Mouse (Mus musculus): ENCODE results near the gene Mpi. TPM values are rescaled to one million over a fixed set of nuclear protein-coding genes. Genes with fewer than 3 reads are reported as not detected.

The Mpi gene
- polyA plus RNA-seq, 1 experiment from 2014 or later = 50.5 TPM

DNA sequence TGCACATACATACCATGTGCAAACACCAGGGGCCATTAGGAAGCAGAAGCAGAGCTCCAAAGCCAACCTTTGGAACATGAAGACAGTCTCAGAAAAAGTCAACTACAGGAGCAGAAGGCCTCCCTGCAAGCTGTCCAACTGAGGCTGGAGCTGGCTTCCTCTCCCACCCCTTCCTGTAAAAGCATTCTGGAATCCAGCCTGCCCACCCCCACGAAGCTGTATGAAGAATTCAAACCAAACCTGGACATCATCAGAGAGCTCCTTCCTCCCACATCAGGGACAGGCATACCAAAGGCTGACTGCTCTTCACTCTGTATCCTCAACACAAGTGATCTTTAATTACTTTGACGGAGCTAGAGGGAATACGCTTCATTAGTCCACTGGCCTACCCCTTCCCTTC is 8.6 kb downstream of the Mpi start:
- Histone ChIP-seq H3K36me3 (peaks cover 86% of the 10 kb centered on the region), H3K9ac (no peak overlapping the region), H3K27ac (replicated peaks) (no peak overlapping the region), H3K9me3 (replicated peaks) (no peaks in the 10 kb centered on the region), H3K4me3 (replicated peaks) (no peak overlapping the region), H3K4me1 (peaks cover 8% of the 10 kb centered on the region; the same call in 1 of the 2 replicates), H3K4me2 (replicated peaks) (no peak overlapping the region), H3K27me3 (no peaks in the 10 kb centered on the region)
- no peak for ATAC-seq (ENCODE audit: insufficient number of reproducible peaks, low FRiP score, low TSS enrichment, low read depth)
- 78% methylated on average over 3 of the region's 3 CpGs for WGBS

DNA sequence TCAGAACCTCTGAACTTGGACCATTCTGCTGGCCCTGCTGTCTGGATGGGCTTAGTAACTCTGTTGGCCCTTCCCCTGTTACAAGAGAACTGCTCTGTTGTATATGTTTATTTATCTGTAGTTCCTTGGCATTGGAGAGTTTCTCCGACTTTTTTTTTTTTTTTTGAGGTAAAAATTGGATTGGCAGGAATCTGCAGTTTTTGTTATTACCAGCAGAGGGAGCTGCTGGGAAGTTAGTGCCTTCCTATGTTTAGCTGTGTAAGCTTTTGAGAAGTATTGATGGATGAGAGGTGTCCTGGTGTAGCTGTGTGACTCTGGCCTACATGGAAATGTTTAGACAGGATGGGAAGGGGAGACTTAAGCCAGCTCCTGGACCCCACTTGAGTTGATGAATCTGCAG is 11.3 kb downstream of the Mpi start:
- 0% methylated on average over 1 of the region's 1 CpGs for WGBS
- Histone ChIP-seq H3K9me3 (replicated peaks) (no peaks in the 10 kb centered on the region), H3K4me2 (replicated peaks) (no peak overlapping the region), H3K36me3 (peaks cover 69% of the 10 kb centered on the region), H3K4me1 (peaks cover 23% of the 10 kb centered on the region), H3K27me3 (no peaks in the 10 kb centered on the region), H3K9ac (no peak overlapping the region), H3K4me3 (replicated peaks) (no peak overlapping the region), H3K27ac (replicated peaks) (no peak overlapping the region)
- no peak for ATAC-seq (ENCODE audit: insufficient number of reproducible peaks, low FRiP score, low TSS enrichment, low read depth)

DNA sequence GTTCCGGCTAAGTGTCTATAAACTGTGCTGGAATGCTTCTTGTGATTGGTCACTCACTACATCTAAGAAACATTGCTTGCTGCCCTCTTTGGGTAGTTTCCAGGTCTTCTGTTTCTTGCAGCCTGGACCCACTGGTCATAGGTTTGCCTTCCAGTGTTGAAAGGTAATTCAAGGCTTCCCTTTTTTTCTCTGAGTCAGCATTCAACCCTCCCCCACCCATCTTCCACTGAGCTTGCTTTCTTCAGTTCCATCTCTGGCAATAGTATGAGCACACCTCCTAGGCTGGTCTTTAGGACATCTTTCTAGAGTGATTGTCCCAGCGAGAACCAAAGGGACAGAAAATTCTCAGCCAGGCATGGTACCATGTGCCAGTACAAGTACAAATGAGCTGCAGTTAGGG is 13.0 kb downstream of the Mpi start:
- H3K4me3 ChIP-seq (replicated peaks) = no peak overlapping the region
- H3K27ac ChIP-seq (replicated peaks) = no peak overlapping the region
- ATAC-seq (ENCODE audit: insufficient number of reproducible peaks, low FRiP score, low TSS enrichment, low read depth) = no peak
- H3K4me1 ChIP-seq = peaks cover 23% of the 10 kb centered on the region
- H3K36me3 ChIP-seq = peaks cover 52% of the 10 kb centered on the region
- no peaks in the 10 kb centered on the region for H3K27me3 ChIP-seq
- H3K4me2 ChIP-seq (replicated peaks) = no peak overlapping the region
- no peaks in the 10 kb centered on the region for H3K9me3 ChIP-seq (replicated peaks)
- no peak overlapping the region for H3K9ac ChIP-seq
- WGBS = 89% methylated on average over 2 of the region's 2 CpGs

DNA sequence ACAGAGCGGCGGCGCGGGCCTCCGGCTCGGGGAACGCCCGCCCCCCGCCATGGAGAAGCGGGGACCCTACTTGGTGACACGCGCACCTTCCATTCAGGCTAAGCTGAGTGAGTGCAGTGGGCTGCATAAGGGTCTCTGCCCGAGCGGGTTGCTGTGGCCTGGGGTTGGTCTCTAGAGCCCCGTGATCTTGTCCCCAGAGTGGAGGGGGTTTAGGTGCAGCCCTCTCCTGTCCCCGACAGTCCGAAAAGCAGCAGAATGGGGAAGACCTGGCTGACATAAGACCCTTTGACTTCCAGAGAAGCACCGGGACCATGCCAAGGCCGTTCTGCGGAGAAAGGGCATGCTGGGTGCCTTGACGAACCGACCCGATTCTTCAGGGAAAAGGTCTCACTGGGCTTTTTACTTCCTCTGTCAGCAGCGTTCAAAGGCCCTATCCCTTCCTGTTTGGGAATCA is 14.8 kb downstream of the Mpi start:
- Histone ChIP-seq H3K27me3 (no peaks in the 10 kb centered on the region), H3K36me3 (peaks cover 46% of the 10 kb centered on the region), H3K9ac (peak overlapping the region; percentile 78), H3K4me1 (peaks cover 23% of the 10 kb centered on the region), H3K4me2 (replicated peaks) (peak overlapping the region; percentile 66), H3K4me3 (replicated peaks) (peak overlapping the region; percentile 87), H3K9me3 (replicated peaks) (no peaks in the 10 kb centered on the region), H3K27ac (replicated peaks) (peak overlapping the region; percentile 84)
- WGBS = under 1% methylated on average over 24 of the region's 24 CpGs
- peak; percentile 55 for ATAC-seq (ENCODE audit: insufficient number of reproducible peaks, low FRiP score, low TSS enrichment, low read depth)

DNA sequence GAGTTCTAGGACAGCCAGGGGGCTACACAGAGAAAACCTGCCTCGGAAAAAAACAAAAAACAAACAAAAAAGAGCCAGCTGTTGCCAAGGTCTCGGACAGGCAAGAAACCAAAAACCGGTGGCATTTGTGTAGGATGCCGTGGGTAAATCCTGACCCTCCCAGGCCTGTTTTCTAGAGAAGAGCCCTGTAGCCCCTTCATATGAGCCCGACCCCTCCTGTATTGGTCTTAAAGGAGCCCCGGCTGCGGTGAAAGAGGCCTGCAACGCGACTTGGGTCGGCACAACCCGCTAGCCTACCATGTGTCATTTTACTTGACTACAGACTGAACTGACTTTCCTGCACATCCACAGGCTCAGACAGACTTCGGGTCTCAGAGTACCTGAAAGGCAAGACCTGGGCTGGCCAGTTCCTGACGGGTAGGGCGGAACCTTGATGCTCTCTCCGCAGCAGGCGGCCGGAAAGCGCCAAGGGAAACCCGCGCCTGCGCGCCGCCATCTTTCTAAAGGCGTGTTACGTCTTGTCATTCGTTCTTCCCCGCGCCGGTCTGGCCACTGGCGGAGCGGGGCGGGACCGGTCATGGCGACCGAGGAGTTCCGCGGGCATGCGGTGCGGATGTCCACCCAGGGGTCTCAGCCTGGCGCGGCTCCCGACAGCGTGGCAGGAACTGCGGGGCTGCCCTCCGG is 15.4 kb downstream of the Mpi start, which contains the start of gene Fam219b:
Gene Fam219b, plus strand, starts transcription at position 485 of the 684 bp plus-strand sequence.
- Histone ChIP-seq H3K36me3 (peaks cover 44% of the 10 kb centered on the region), H3K4me3 (replicated peaks) (peak within 1 kb of the TSS; percentile 87), H3K9ac (peak within 1 kb of the TSS; percentile 78), H3K4me2 (replicated peaks) (peak within 1 kb of the TSS; percentile 66), H3K9me3 (replicated peaks) (no peaks in the 10 kb centered on the region), H3K4me1 (peaks cover 23% of the 10 kb centered on the region), H3K27ac (replicated peaks) (peak within 1 kb of the TSS; percentile 84), H3K27me3 (no peaks in the 10 kb centered on the region)
- peak; percentile 88 for ATAC-seq (ENCODE audit: insufficient number of reproducible peaks, low FRiP score, low TSS enrichment, low read depth)
- WGBS = 2% methylated on average over 45 of the region's 45 CpGs

DNA sequence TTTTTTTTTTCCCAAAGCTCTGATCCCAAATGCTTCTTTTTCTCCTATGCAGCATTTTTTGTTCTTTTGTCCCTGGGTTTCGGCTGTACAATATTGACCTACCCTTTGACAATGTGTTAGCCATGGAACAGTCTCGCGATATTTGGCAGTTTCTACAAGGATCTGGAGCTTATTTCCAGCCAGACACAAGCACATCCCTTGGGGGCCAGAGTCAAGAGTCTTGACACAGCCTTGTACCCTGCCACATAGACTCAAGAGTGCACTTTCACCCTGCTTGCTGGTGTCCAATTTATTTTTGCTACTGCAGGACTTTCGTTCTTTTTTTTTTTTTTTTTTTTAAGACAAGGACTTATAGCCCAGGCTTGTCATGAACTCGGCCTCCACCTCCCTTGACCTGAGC is 16.2 kb downstream of the Mpi start:
- no peak for ATAC-seq (ENCODE audit: insufficient number of reproducible peaks, low FRiP score, low TSS enrichment, low read depth)
- Histone ChIP-seq H3K9me3 (replicated peaks) (no peaks in the 10 kb centered on the region), H3K36me3 (peaks cover 43% of the 10 kb centered on the region), H3K27ac (replicated peaks) (no peak overlapping the region; the same call in 1 of the 2 replicates), H3K9ac (no peak overlapping the region), H3K4me2 (replicated peaks) (peak overlapping the region; percentile 66), H3K27me3 (no peaks in the 10 kb centered on the region), H3K4me1 (peaks cover 23% of the 10 kb centered on the region), H3K4me3 (replicated peaks) (no peak overlapping the region)
- WGBS = 95% methylated on average over 5 of the region's 5 CpGs

DNA sequence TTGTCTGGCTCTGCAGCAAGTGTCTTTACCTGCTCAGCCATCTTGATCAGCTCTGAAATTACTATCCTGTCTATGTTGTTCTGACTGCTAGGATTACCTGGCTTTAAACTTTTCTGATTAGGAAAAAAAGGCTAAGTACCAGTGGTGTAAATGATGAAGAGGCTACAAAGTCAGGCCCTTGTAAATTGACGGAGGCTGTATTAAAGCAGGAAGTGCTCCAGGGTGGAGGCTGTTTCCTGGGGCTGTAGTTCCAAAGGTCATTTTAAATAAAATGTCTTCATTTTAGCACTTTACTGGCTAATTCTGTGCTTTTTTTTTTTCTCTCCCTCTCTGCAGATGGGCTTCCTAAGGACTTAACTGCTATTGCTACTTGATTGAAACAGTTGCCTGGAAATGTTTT is 20.6 kb downstream of the Mpi start:
- no peak overlapping the region for H3K4me3 ChIP-seq (replicated peaks)
- H3K4me2 ChIP-seq (replicated peaks) = no peak overlapping the region
- WGBS = 69% methylated on average over 1 of the region's 1 CpGs
- no peak overlapping the region for H3K27ac ChIP-seq (replicated peaks)
- ATAC-seq (ENCODE audit: insufficient number of reproducible peaks, low FRiP score, low TSS enrichment, low read depth) = no peak
- no peaks in the 10 kb centered on the region for H3K27me3 ChIP-seq
- no peaks in the 10 kb centered on the region for H3K9me3 ChIP-seq (replicated peaks)
- H3K4me1 ChIP-seq = peaks cover 6% of the 10 kb centered on the region
- peaks cover 36% of the 10 kb centered on the region for H3K36me3 ChIP-seq
- H3K9ac ChIP-seq = no peak overlapping the region

DNA sequence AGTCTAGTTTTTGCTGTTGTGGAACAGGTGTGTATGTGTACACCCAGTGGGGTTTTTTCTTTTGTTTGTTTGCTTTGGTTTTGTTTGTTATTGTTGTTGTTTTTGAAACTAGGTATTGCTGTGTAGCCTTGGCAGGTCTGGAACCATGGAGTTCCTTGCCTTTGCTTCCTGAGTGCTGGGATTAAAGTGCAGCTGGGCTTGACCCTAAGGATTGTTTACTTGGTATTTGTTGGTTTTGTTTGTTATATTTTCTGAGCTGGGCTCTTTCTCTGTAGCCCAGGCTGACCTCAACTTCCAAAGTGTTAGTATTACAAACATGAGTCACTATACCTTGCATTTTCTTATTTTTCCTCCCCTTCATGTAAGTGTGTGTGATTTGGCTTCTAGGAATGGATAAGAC is 26.1 kb downstream of the Mpi start:
- Histone ChIP-seq H3K4me1 (peaks cover 18% of the 10 kb centered on the region), H3K9me3 (replicated peaks) (no peaks in the 10 kb centered on the region), H3K4me2 (replicated peaks) (no peak overlapping the region), H3K27ac (replicated peaks) (no peak overlapping the region), H3K36me3 (peaks cover 15% of the 10 kb centered on the region), H3K27me3 (no peaks in the 10 kb centered on the region), H3K4me3 (replicated peaks) (no peak overlapping the region), H3K9ac (no peak overlapping the region)
- no peak for ATAC-seq (ENCODE audit: insufficient number of reproducible peaks, low FRiP score, low TSS enrichment, low read depth)

DNA sequence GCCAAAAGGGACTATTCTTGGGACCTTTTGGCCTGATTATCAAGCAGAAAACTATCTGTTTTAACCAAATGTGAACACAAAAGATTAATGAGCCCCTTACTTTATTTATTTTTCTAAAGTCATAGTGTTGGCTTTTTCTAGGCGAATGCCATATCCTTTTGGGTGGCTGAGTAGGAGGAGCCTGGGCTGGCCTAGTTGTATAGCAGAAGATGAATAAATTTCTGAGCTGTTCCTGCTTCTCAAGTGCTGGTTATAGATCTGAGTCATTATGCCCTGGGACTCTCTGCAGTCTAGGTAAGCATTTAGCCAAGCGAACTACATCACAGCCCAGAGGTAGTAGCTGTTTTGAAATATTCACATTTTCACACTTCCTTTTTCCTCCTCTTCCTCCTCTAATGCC is 27.0 kb downstream of the Mpi start:
- Histone ChIP-seq H3K9me3 (replicated peaks) (no peaks in the 10 kb centered on the region), H3K4me1 (peaks cover 18% of the 10 kb centered on the region), H3K27me3 (no peaks in the 10 kb centered on the region), H3K36me3 (peaks cover 10% of the 10 kb centered on the region), H3K4me3 (replicated peaks) (no peak overlapping the region), H3K4me2 (replicated peaks) (no peak overlapping the region), H3K9ac (no peak overlapping the region), H3K27ac (replicated peaks) (no peak overlapping the region)
- ATAC-seq (ENCODE audit: insufficient number of reproducible peaks, low FRiP score, low TSS enrichment, low read depth) = no peak
- 86% methylated on average over 2 of the region's 2 CpGs for WGBS

DNA sequence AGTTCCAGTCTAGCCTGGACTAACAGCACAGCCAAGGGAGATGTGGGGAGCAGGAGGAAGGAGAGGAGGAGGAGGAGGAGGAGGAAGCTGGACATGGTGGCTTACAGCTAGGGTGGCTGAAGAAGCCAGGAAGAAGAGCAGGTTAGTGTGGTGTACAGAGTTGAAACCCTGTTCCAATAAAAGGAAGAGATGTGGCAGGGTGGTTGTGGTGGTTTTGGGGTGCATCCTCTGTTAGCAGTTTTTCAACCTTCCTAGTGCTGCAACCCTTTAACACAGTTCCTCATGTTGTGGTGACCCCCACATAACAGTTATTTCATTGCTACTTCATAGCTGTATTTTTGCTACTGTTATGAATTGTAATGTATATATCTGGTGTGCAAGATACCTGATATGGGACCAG is 28.1 kb downstream of the Mpi start:
- H3K9ac ChIP-seq = no peak overlapping the region
- H3K9me3 ChIP-seq (replicated peaks) = no peaks in the 10 kb centered on the region
- no peak for ATAC-seq (ENCODE audit: insufficient number of reproducible peaks, low FRiP score, low TSS enrichment, low read depth)
- H3K27ac ChIP-seq (replicated peaks) = no peak overlapping the region
- H3K27me3 ChIP-seq = no peaks in the 10 kb centered on the region
- H3K36me3 ChIP-seq = 0 out of 2 replicates have a peak, but pooled peaks cover 3% of the 10 kb centered on the region
- H3K4me2 ChIP-seq (replicated peaks) = no peak overlapping the region
- H3K4me3 ChIP-seq (replicated peaks) = no peak overlapping the region
- peaks cover 18% of the 10 kb centered on the region for H3K4me1 ChIP-seq

DNA sequence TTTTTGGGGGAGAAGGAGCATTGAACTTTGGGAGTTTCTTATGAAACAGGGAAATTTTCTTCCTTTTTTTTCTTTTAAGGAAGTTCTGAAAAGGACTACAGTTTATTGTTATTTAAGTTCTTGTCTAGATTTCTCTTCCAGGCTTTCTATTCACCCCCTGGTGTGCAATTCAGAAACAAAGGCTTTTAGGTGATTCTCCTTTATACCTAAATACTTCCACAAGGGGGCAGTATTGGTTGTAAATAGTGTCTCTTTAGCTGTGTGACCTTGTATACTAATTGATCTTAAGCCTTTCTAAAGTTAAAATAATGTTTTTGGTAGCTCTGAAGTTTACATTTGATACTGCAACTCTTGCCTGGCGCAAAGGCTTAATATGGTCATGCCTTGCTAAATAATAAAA is 28.8 kb downstream of the Mpi start:
- no peak for ATAC-seq (ENCODE audit: insufficient number of reproducible peaks, low FRiP score, low TSS enrichment, low read depth)
- Histone ChIP-seq H3K9ac (no peak overlapping the region), H3K36me3 (0 out of 2 replicates have a peak, but pooled peaks cover 2% of the 10 kb centered on the region), H3K27me3 (no peaks in the 10 kb centered on the region), H3K4me1 (peaks cover 18% of the 10 kb centered on the region), H3K4me3 (replicated peaks) (no peak overlapping the region), H3K27ac (replicated peaks) (no peak overlapping the region), H3K9me3 (replicated peaks) (no peaks in the 10 kb centered on the region), H3K4me2 (replicated peaks) (no peak overlapping the region)
- WGBS = 76% methylated on average over 1 of the region's 1 CpGs

DNA sequence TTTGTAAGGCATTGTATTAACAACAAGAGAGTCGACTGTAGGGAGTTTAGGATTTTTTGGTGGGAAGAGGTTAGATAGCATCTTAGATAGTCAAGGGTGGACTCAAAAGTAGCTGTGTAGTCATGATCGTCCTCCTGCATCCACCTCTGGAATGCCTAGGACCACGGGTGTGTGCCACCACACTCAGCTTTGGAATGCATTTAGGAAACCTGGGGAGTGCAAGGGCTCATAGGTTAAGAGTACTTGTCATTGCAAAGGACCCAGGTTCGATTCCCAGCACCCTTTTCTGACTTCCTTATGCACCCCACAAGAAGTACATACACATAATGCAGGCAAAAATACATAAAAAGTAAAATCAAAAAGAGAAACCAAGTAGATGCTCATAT is 29.7 kb downstream of the Mpi start:
- Histone ChIP-seq H3K4me2 (replicated peaks) (no peak overlapping the region), H3K9ac (no peak overlapping the region)
- 75% methylated on average over 4 of the region's 4 CpGs for WGBS

More for the DNA sequence above, 29.7 kb downstream of the Mpi start:
- ATAC-seq (ENCODE audit: insufficient number of reproducible peaks, low FRiP score, low TSS enrichment, low read depth) = no peak
- H3K4me3 ChIP-seq (replicated peaks) = no peak overlapping the region; the same call in 1 of the 2 replicates
- H3K36me3 ChIP-seq = no peaks in the 10 kb centered on the region
- no peak overlapping the region for H3K27ac ChIP-seq (replicated peaks)
- no peaks in the 10 kb centered on the region for H3K9me3 ChIP-seq (replicated peaks)
- H3K27me3 ChIP-seq = no peaks in the 10 kb centered on the region
- peaks cover 18% of the 10 kb centered on the region for H3K4me1 ChIP-seq
